Mouse (Mus musculus): Measurements from ENCODE around the gene Cecr2.
"Not testable (repeated sequence)": the region's sequence is repeated elsewhere in the genome, so short reads cannot be mapped to it uniquely, and the experiment has no call there.

The Cecr2 gene

GRCm38 (mm10) chr6:120665816-120666760 is at the start of gene Cecr2:
Cecr2 (plus strand) TSS chr6:120666369.
- peak; percentile 58 to 61 for DNase-seq (ENCODE audit: low spot score in 2 of 2)

- no peak for DNase-seq (ENCODE audit: low spot score in 2 of 2)
Observed at GRCm38 (mm10) chr6:120617586-120617985, 48.6 kb upstream of the Cecr2 start.

GRCm38 (mm10) chr6:120618518-120619402 is 47.4 kb upstream of the Cecr2 start:
- no peak for DNase-seq (ENCODE audit: low spot score in 2 of 2)

- DNase-seq (ENCODE audit: low spot score in 2 of 2), result no peak
Observed at GRCm38 (mm10) chr6:120620193-120620592, 46.0 kb upstream of the Cecr2 start.

GRCm38 (mm10) chr6:120625081-120625480 is 41.1 kb upstream of the Cecr2 start:
- DNase-seq (ENCODE audit: low spot score in 2 of 2), result peak; percentile 7 to 28

- DNase-seq (ENCODE audit: low spot score in 2 of 2), result no peak
Observed at GRCm38 (mm10) chr6:120627096-120627495, 39.1 kb upstream of the Cecr2 start.

- no peak for DNase-seq (ENCODE audit: low spot score in 2 of 2)
Observed at GRCm38 (mm10) chr6:120628963-120629362, 37.2 kb upstream of the Cecr2 start.

- DNase-seq (ENCODE audit: low spot score in 2 of 2), result no peak
Observed at GRCm38 (mm10) chr6:120635391-120636028, 30.7 kb upstream of the Cecr2 start.

GRCm38 (mm10) chr6:120639547-120639946 is 26.6 kb upstream of the Cecr2 start:
- no peak for DNase-seq (ENCODE audit: low spot score in 2 of 2)

- peak; percentile 6 to 10 for DNase-seq (ENCODE audit: low spot score in 2 of 2)
Observed at GRCm38 (mm10) chr6:120641866-120642378, 24.2 kb upstream of the Cecr2 start.

- DNase-seq (ENCODE audit: low spot score in 2 of 2), result no peak
Observed at GRCm38 (mm10) chr6:120643776-120644175, 22.4 kb upstream of the Cecr2 start.

- DNase-seq (ENCODE audit: low spot score in 2 of 2), result no peak
Observed at GRCm38 (mm10) chr6:120644346-120645299, 21.5 kb upstream of the Cecr2 start.

GRCm38 (mm10) chr6:120647246-120648028 is 18.7 kb upstream of the Cecr2 start:
- DNase-seq (ENCODE audit: low spot score in 2 of 2), result not testable (repeated sequence)

GRCm38 (mm10) chr6:120648205-120648604 is 18.0 kb upstream of the Cecr2 start:
- no peak for DNase-seq (ENCODE audit: low spot score in 2 of 2)

GRCm38 (mm10) chr6:120652666-120653065 is 13.5 kb upstream of the Cecr2 start:
- no peak for DNase-seq (ENCODE audit: low spot score in 2 of 2)

- DNase-seq (ENCODE audit: low spot score in 2 of 2), result no peak
Observed at GRCm38 (mm10) chr6:120655702-120656101, 10.5 kb upstream of the Cecr2 start.

- DNase-seq (ENCODE audit: low spot score in 2 of 2), result no peak
Observed at GRCm38 (mm10) chr6:120658848-120659247, 7.3 kb upstream of the Cecr2 start.

GRCm38 (mm10) chr6:120665415-120665815 is 754 bp upstream of the Cecr2 start:
- peak; percentile 17 to 63 for DNase-seq (ENCODE audit: low spot score in 2 of 2)

- DNase-seq (ENCODE audit: low spot score in 2 of 2), result peak; percentile 57
Observed at GRCm38 (mm10) chr6:120666761-120667421, 722 bp downstream of the Cecr2 start.

Measured in urinary bladder, postnatal 36 days (tissue).